Mouse (Mus musculus) hindbrain, embryonic 10.5 days (tissue): ENCODE results near the gene Ranbp10. TPM values are rescaled to one million over a fixed set of nuclear protein-coding genes. Genes with fewer than 3 reads are reported as not detected.
A peak's percentile ranks its signal among the peaks of the same experiment; 100 is the strongest.

Experiments
- DNase-seq: peaks from one replicate; pipeline ENCODE4 v3.0.0-alpha.2; 2017; ENCODE audit warnings: low spot score
- H3K27ac ChIP-seq: fragments of 300-500 bp; sonication (generic); 2 replicates; pipeline ENCODE4 v1.5.1; 2016; ENCODE audit warnings: mild to moderate bottlenecking, moderate library complexity
- H3K27me3 ChIP-seq: fragments of 300-500 bp; sonication (generic); 2 replicates; pipeline ENCODE4 v1.6.1; 2016; ENCODE audit warnings: mild to moderate bottlenecking; ENCODE audit not compliant: poor library complexity, insufficient read depth, severe bottlenecking
- H3K36me3 ChIP-seq: fragments of 300-500 bp; sonication (generic); 2 replicates; pipeline ENCODE4 v1.6.1; 2016; ENCODE audit warnings: mild to moderate bottlenecking, moderate library complexity
- H3K4me1 ChIP-seq: fragments of 300-500 bp; sonication (generic); replicated peaks from 2 replicates; pipeline ENCODE4 v1.6.1; 2016; ENCODE audit warnings: mild to moderate bottlenecking
- H3K4me3 ChIP-seq: fragments of 300-500 bp; sonication (generic); 2 replicates; pipeline ENCODE4 v1.5.1; 2016; ENCODE audit warnings: mild to moderate bottlenecking, moderate library complexity
- H3K9me3 ChIP-seq: fragments of 300-500 bp; sonication (generic); 2 replicates; pipeline ENCODE4 v1.6.1; 2016; ENCODE audit warnings: mild to moderate bottlenecking, moderate library complexity
- WGBS: fragments of 180-500 bp; shearing (Covaris S2); methylation state at CpG from one replicate; pipeline ENCODE4 v1.1.7; 2016; 5-methylcytosine and 5-hydroxymethylcytosine counted together
- polyA plus RNA-seq: library from polyadenylated mRNA; unstranded; fragments of >200 nt; fragmentation: Nextera tagmentation; extraction: Ambion mirVana; gene quantifications from 2 replicates; pipeline ENCODE4 v1.2.1, GENCODE M21; 2016

The Ranbp10 gene
- polyA plus RNA-seq, 1 experiment from 2014 or later = 10.4 TPM

DNA sequence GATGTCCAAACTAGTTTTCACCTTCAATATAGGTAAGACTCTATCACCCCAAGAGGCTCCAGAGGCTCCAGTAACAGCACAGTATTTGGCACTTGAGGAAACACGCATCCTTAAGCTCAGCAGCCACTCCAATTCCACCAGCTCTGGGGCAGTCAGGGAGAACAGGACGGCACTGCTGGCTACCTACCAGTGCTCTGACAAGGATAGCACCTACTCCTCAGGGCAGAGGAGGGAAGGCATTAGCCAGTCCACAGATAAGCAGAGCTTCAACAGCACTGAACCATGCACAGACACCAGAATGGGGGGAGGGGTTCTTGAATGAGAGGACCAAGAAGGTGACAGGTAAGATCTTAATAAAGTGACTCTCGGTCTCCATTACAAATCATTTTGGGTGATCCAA is 7.5 kb downstream of the Ranbp10 start:
- Histone ChIP-seq H3K27ac (no peak overlapping the region), H3K36me3 (peaks cover 84% of the 10 kb centered on the region), H3K9me3 (no peaks in the 10 kb centered on the region), H3K4me3 (no peak overlapping the region), H3K27me3 (no peaks in the 10 kb centered on the region), H3K4me1 (no peaks in the 10 kb centered on the region)
- DNase-seq = no peak
- WGBS = 91% methylated on average over 3 of the region's 3 CpGs

DNA sequence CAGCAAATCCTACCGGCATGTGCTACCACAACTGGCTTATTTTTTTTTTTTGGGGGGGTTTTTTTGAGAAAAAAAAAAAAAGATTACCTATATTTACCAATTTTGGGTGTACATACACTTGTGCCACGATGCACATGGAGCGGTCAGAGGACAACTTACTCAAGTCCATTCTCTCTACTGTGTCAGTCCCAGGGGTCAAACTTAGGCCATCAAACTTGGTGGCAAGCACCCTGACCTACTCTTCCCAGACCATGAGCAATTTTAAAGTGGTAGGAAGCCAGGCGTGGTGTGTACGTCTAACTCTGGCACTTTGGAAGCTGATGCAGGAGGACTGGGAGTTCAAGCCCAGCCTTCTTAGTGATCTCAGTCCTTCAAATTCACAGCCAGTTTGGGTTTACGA is 13.9 kb downstream of the Ranbp10 start:
- Histone ChIP-seq H3K4me3 (no peak overlapping the region), H3K36me3 (peaks cover 62% of the 10 kb centered on the region), H3K9me3 (no peaks in the 10 kb centered on the region), H3K27ac (no peak overlapping the region), H3K27me3 (no peaks in the 10 kb centered on the region), H3K4me1 (no peaks in the 10 kb centered on the region)
- DNase-seq = no peak
- WGBS = 97% methylated on average over 6 of the region's 6 CpGs

GRCm38 (mm10) chr8:105812511-105812910 is 14.6 kb downstream of the Ranbp10 start:
- H3K4me1 ChIP-seq = no peaks in the 10 kb centered on the region
- H3K36me3 ChIP-seq = peaks cover 60% of the 10 kb centered on the region
- H3K4me3 ChIP-seq = no peak overlapping the region
- WGBS = 95% methylated on average over 5 of the region's 5 CpGs
- no peak overlapping the region for H3K27ac ChIP-seq
- no peak for DNase-seq
- H3K9me3 ChIP-seq = no peaks in the 10 kb centered on the region
- H3K27me3 ChIP-seq = no peaks in the 10 kb centered on the region

GRCm38 (mm10) chr8:105811543-105811942 is 15.6 kb downstream of the Ranbp10 start:
- H3K36me3 ChIP-seq = peaks cover 59% of the 10 kb centered on the region
- 89% methylated on average over 3 of the region's 3 CpGs for WGBS
- no peak overlapping the region for H3K27ac ChIP-seq
- no peak overlapping the region for H3K4me3 ChIP-seq
- DNase-seq = no peak
- no peaks in the 10 kb centered on the region for H3K9me3 ChIP-seq
- no peaks in the 10 kb centered on the region for H3K27me3 ChIP-seq
- H3K4me1 ChIP-seq = no peaks in the 10 kb centered on the region

- 91% methylated on average over 10 of the region's 10 CpGs for WGBS
- no peaks in the 10 kb centered on the region for H3K9me3 ChIP-seq
- H3K4me3 ChIP-seq = no peak overlapping the region
- no peaks in the 10 kb centered on the region for H3K4me1 ChIP-seq
- DNase-seq = no peak
- H3K36me3 ChIP-seq = peaks cover 60% of the 10 kb centered on the region
- no peak overlapping the region for H3K27ac ChIP-seq
- no peaks in the 10 kb centered on the region for H3K27me3 ChIP-seq
These were observed 16.1 kb downstream of the Ranbp10 start for GRCm38 (mm10) chr8:105811061-105811460.

- Histone ChIP-seq H3K36me3 (peaks cover 65% of the 10 kb centered on the region), H3K9me3 (no peaks in the 10 kb centered on the region), H3K27ac (no peak overlapping the region), H3K4me1 (no peaks in the 10 kb centered on the region), H3K27me3 (no peaks in the 10 kb centered on the region), H3K4me3 (no peak overlapping the region)
- no peak for DNase-seq
- 89% methylated on average over 6 of the region's 6 CpGs for WGBS
These were observed 16.8 kb downstream of the Ranbp10 start for GRCm38 (mm10) chr8:105810245-105810786.

DNA sequence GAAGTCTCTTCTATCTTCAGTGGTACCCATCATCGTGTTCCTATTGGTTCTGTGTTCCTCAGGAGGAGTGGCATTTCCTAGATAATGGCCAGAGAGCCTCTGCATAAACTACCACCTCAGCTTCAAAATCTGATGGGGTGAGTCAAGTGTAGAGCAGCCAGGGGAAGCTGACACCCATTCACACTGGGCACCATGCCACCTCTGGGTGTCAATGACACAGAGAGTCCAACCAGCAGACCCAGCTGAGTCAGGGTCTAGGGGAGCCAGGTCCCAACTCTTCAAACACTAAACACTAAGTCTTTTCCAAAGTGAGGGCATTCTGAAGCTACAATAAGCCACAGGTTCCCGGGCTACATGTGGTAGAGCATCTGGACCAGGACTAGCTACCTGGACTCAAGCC is 18.7 kb downstream of the Ranbp10 start:
- Histone ChIP-seq H3K4me3 (no peak overlapping the region), H3K36me3 (peaks cover 75% of the 10 kb centered on the region), H3K27me3 (no peaks in the 10 kb centered on the region), H3K9me3 (no peaks in the 10 kb centered on the region), H3K4me1 (no peaks in the 10 kb centered on the region), H3K27ac (no peak overlapping the region)
- 95% methylated on average over 2 of the region's 2 CpGs for WGBS
- no peak for DNase-seq

DNA sequence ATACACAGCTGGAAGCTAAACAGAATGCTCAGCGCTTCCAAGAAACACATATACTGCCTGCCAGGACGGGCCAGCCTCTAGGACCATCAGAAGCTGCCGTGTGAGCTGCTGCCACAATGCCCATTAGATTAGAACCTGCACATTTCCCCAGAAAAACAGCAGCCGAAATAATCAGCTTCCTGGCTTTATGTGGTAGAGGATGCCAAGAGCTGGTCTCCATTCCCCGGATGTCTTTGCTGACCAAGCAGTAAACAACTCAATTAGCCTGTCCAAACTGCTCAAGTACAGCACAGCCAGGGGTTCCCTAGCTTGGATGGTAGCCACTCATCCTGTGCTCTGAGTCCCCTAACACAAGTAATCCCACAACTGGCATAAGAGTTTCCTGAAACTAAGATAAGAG is 19.4 kb downstream of the Ranbp10 start:
- Histone ChIP-seq H3K27me3 (no peaks in the 10 kb centered on the region), H3K4me3 (no peak overlapping the region), H3K9me3 (no peaks in the 10 kb centered on the region), H3K4me1 (no peaks in the 10 kb centered on the region), H3K27ac (no peak overlapping the region), H3K36me3 (peaks cover 72% of the 10 kb centered on the region)
- DNase-seq = no peak
- 92% methylated on average over 5 of the region's 5 CpGs for WGBS

GRCm38 (mm10) chr8:105805964-105806363 is 21.2 kb downstream of the Ranbp10 start:
- DNase-seq = no peak
- 92% methylated on average over 1 of the region's 1 CpGs for WGBS
- Histone ChIP-seq H3K27ac (no peak overlapping the region), H3K4me1 (no peaks in the 10 kb centered on the region), H3K27me3 (no peaks in the 10 kb centered on the region), H3K9me3 (no peaks in the 10 kb centered on the region), H3K4me3 (no peak overlapping the region), H3K36me3 (peaks cover 64% of the 10 kb centered on the region)

DNA sequence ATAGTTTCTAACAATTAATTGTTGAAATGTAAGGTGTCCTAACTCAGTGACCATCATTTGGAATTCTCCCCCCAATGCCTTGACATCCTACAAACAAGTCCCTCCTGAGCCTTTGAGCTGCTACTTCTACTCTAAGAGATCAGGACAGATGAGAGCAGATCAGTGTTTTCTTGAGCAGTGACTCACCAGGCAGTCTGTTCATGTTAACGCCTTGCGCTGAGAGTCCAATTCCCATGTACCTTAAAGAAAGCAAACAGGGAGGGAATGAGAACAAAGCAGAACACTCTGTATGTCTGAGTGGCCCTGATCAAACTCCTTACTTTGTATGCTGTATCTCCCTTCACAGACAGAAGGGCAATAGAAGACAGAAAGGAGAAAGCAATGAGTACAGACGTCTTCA is 21.8 kb downstream of the Ranbp10 start:
- H3K36me3 ChIP-seq = peaks cover 58% of the 10 kb centered on the region
- H3K9me3 ChIP-seq = no peaks in the 10 kb centered on the region
- no peaks in the 10 kb centered on the region for H3K27me3 ChIP-seq
- no peak overlapping the region for H3K27ac ChIP-seq
- 84% methylated on average over 3 of the region's 3 CpGs for WGBS
- no peaks in the 10 kb centered on the region for H3K4me1 ChIP-seq
- no peak overlapping the region for H3K4me3 ChIP-seq
- no peak for DNase-seq

DNA sequence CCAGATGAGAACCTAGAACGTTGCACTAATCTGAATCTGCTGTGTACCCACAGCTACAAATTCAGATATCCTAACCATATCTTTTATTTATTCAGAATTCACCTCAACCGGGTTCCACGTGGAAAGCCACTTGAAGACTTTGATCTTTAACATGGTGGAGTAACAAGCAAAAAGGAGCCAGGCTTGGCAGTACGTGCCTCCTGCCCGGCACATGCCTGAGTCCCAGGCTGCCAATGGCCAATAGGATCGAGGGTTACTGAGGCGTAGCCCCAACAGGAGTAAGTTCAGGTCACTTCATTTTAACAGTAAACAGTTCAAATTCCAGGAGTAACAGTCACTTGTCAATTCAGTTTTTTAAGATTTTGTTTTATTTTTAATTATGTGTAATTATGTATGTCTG is 22.4 kb downstream of the Ranbp10 start:
- peaks cover 59% of the 10 kb centered on the region for H3K36me3 ChIP-seq
- DNase-seq = no peak
- H3K27me3 ChIP-seq = no peaks in the 10 kb centered on the region
- H3K4me1 ChIP-seq = no peaks in the 10 kb centered on the region
- H3K27ac ChIP-seq = no peak overlapping the region
- no peaks in the 10 kb centered on the region for H3K9me3 ChIP-seq
- 91% methylated on average over 7 of the region's 7 CpGs for WGBS
- no peak overlapping the region for H3K4me3 ChIP-seq

- Histone ChIP-seq H3K4me1 (0 out of 2 replicates have a peak, but pooled peaks cover 5% of the 10 kb centered on the region), H3K4me3 (no peak overlapping the region), H3K27ac (no peak overlapping the region), H3K36me3 (peaks cover 53% of the 10 kb centered on the region), H3K9me3 (no peaks in the 10 kb centered on the region), H3K27me3 (no peaks in the 10 kb centered on the region)
- WGBS = 92% methylated on average over 6 of the region's 6 CpGs
- DNase-seq = no peak
These were observed 25.8 kb downstream of the Ranbp10 start for GRCm38 (mm10) chr8:105801153-105801904.

GRCm38 (mm10) chr8:105799091-105799812 is 27.9 kb downstream of the Ranbp10 start:
- 82% methylated on average over 8 of the region's 8 CpGs for WGBS
- peaks cover 48% of the 10 kb centered on the region for H3K36me3 ChIP-seq
- no peaks in the 10 kb centered on the region for H3K27me3 ChIP-seq
- no peaks in the 10 kb centered on the region for H3K9me3 ChIP-seq
- no peak overlapping the region for H3K4me3 ChIP-seq
- DNase-seq = no peak
- 0 out of 2 replicates have a peak overlapping the region, but pooled peaks have one; percentile 23 for H3K27ac ChIP-seq
- H3K4me1 ChIP-seq = 0 out of 2 replicates have a peak, but pooled peaks cover 5% of the 10 kb centered on the region
